Mouse (Mus musculus) cerebellum, postnatal 36 days (tissue): ENCODE data around the gene Atxn7.

Experiments used
- DNase-seq, 2 experiments: peaks; one replicate each; pipeline ENCODE4 v3.0.0; 2021 to 2022; ENCODE audit warnings: mixed read lengths in 2 of 2

Gene Atxn7

DNA sequence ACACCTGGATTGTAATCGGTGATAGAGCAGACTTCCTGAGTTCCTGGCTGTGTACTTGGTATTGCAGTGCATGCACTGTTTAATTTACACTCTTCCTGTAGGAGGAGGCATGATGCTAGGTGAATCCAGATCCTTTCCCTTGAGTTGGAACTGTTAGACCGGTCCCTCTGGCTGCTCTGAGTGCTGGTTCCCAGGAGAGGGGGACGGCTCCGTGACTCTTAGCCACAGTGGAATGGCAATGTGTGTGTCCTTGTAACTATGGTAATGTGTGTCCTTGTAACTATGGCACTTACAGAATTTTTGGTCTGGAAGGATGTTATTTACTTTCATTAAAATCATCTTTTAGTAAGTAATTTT is 103.9 kb downstream of the Atxn7 start:
- DNase-seq = no peak

- DNase-seq = no peak
Observed at GRCm38 (mm10) chr14:14066241-14066640, 105.0 kb downstream of the Atxn7 start.

- peak; percentile 49 to 61 for DNase-seq
Observed at GRCm38 (mm10) chr14:14067648-14068472, 106.6 kb downstream of the Atxn7 start.

- DNase-seq = no peak
Observed at GRCm38 (mm10) chr14:14068553-14068952, 107.3 kb downstream of the Atxn7 start.

- DNase-seq = no peak
Observed at GRCm38 (mm10) chr14:14070541-14071315, 109.5 kb downstream of the Atxn7 start.

DNA sequence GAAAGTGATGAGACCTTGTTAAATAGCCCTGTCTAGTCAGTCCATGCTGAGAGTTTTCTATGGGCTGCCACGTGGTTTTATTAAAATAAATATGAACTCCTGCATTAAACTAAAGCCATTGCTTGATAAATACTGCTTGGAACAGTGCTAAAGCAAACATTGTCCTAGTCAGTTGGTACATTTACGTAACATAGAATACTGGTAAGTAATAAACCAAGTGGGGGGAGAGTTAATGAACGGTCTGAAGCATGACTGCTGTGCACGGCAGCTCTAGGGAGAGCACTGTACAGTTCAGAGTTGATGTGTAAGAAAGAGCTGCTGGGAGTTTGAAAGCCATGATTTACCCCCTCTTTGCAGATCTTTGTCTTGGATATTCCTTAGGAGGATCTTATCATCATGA is 110.2 kb downstream of the Atxn7 start:
- no peak for DNase-seq

DNA sequence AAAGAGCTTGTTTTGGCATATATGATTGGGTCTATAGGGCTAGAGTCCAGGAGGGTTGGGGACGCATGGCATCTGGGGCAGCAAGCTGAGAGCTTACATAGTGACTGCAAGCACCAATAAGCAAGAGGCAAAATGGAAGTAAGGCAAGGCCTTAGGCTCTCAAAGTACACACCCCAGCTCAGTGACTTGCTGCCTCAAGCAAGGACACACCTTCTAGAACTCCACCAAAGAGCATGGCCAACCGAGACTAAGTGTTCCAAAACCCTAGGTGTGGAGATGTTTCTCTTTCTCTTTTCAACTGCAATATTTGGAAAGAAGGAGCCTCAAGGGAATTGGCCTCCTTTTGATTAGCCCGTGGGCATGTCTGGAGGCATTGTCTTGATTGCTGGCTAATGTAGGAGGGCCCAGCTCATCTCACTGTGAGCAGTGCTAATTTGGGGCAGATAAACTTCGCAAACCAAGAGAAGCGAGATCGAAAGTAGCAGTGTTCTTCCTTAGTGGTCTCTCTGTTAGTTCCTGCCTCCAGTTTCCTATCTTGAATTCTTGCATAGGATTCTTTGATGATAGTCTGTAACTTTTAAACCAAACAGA is 119.5 kb downstream of the Atxn7 start:
- DNase-seq = no peak

DNA sequence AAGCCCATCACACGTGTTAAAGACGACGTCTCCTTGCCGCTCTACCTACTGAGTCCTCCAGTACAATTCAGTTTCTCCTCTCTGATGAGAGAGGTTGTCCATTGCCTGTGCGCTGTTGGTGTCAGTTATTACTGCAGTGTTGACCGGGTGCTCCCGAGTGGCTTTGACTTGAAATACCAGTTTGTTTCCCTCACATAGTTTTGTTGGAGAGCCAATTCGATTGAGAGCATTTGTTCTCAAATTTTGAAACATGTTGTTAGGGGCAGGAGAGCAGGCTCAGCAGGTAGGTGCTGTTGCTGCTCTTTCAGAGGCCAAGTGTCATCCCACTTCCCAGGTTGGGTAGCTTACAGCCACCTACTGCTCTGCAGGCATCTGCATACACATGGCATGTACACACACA is 122.6 kb downstream of the Atxn7 start:
- DNase-seq = no peak

DNA sequence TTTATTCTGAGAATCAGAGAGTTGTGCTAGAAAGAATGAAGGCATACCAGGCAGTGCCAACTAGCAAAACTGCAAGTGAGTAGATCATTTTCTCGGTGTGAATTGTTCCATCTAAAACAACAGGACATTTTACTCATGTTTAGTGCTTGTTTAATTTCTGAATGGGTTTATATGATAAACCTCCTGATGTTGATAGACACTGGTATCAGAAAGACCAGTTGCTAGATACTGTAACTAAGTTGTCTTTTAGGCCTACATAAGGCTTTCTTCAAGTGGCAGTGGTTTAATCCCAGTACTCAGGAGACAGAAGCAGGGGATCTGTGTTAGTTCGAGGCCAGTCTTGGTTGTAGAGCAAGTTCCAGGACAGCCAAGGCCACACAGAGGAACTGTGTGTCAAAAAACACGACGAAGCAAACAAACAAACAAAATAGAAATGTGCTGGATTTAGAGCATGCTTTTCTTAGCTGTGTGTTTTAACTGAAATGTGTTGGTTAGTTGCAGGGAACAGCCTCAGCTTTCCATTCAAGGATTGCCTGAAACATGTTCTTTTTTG is 125.5 kb downstream of the Atxn7 start:
- no peak for DNase-seq

GRCm38 (mm10) chr14:14087348-14087747 is 126.1 kb downstream of the Atxn7 start:
- DNase-seq = no peak

GRCm38 (mm10) chr14:14088016-14088791 is 127.0 kb downstream of the Atxn7 start:
- no peak for DNase-seq

DNA sequence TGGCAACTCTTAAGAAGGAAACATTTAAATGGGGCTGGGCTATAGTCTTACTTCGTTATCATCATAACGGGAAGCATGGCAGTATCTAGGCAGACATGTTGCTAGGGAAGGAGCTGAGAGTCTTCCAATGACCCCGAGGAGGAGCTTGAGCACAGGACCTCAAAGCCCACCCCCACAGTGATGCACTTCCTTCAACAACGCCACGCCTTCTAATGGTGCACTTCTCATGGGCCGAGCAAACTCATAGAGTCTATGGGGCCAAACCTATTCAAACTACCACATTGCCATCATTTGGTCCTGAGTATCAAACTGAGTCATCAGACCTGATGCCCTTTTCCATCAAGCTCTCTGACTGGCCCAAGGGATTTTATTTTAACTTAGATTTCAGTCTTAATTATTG is 129.3 kb downstream of the Atxn7 start:
- DNase-seq = no peak

DNA sequence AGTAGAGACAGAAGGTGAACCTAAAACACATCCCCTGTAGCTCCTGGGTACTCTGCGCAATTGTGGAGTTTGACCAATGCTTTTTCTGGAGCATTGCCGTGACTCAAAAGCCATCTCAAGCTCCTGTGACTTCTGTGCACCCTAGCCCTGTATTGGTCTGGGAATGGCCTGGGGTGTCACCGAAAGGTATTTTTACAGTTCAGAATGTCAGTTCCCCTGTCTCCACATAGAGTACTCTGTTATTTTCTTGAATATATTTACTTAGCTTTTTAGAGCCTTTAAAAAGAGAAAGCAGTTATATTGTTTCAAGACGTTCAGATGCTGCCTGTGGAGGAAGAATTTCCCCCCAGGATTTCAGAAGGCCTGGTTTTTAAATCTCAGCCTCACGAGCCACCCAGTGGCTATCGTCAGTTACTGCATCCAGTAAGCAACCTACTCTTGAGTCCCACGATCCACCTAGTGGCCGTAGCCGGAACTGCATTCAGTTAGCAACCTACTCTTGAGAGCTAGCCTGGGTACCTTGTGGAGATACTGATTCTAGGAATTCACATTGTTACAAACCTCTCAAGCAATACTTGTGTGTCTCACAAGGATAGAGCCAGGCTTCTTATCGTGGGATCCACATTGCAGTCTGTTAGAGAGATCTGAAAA is 137.2 kb downstream of the Atxn7 start:
- DNase-seq = peak; percentile 91 to 95

DNA sequence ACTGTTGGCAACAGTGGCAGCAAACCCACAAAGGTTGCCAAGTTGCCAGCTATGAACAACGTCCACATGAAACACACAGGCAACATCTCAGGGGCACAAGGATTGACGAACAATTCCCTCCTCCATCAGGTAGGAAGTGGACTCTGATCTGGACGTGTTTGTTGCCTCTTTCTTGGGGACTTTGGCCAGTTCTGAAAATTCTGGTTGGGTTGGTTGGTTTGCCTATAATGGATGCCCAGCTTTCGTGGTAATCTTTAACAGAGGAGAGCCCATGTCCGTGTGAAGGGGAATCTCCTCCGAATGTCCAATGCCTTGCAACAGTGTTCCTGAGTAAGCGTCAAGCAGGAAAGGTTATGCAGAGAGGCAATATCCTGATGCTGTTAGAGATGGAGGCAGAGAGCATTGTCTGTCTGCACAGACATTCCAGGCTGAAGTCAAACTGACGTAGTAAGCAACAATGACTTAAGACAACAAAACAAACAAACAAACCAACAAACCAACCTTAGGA is 139.6 kb downstream of the Atxn7 start:
- no peak for DNase-seq

GRCm38 (mm10) chr14:14101296-14101695 is 140.1 kb downstream of the Atxn7 start:
- no peak for DNase-seq

GRCm38 (mm10) chr14:14104213-14104929 is 143.1 kb downstream of the Atxn7 start:
- DNase-seq = no peak

DNA sequence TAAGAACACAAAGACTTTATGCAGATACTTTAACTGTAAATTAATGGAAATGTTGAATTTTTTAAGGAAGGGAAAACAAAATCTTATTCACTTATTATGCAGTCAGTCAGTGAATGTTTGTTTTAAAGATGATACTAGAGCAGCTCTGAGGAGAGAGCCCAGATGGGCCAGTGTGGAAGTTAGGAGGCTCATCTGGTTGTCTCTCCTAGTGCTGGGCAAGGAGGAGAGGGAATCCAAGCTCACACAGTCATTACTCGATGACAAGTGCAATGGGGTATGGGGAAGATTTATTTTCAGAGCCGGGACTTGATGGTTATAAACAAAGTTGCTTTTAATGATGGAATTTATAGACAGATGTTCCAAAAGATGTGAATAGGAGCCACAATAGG is 143.7 kb downstream of the Atxn7 start:
- no peak for DNase-seq

- DNase-seq = no peak
Observed at GRCm38 (mm10) chr14:14110710-14111109, 149.5 kb downstream of the Atxn7 start.

GRCm38 (mm10) chr14:14120230-14121096 is 159.2 kb downstream of the Atxn7 start, which contains the start of gene Psmd6:
Gene Psmd6, minus strand, starts transcription at chr14:14120984.
- DNase-seq = peak; percentile 89 to 92
